Mouse (Mus musculus) erythroblast, adult 5-6 weeks (primary cell): ENCODE measurements around the gene Tut1. TPM values are rescaled to one million over a fixed set of nuclear protein-coding genes. Genes with fewer than 3 reads are reported as not detected.
"Not testable (repeated sequence)": the region's sequence is repeated elsewhere in the genome, so short reads cannot be mapped to it uniquely, and the experiment has no call there.

ENCODE experiments used
- ATAC-seq: replicated peaks from 2 replicates; pipeline ENCODE4 v1.8.0; 2016; ENCODE audit warnings: moderate number of reproducible peaks, mild to moderate bottlenecking, moderate TSS enrichment, inconsistent platforms; ENCODE audit not compliant: poor library complexity, low FRiP score, severe bottlenecking
- total RNA-seq, 2 experiments: library from RNA; stranded (forward) in 1 of 2; stranded (reverse) in 1 of 2; fragments of 150-400 nt in 1 of 2; fragments of 200-764, 138-1000 nt in 1 of 2; gene quantifications; 2 replicates each; pipeline versions ENCODE4 v1.2.3 to v1.2.4; 2015 to 2017; ENCODE audit warnings: low replicate concordance in 2 of 2

The Tut1 gene
- total RNA-seq, 2 experiments from 2014 or later, result 2.3 to 2.7 TPM

- ATAC-seq, result peak; percentile 86
These were observed 12.0 kb upstream of the Tut1 start, which contains the start of gene Mta2 for GRCm38 (mm10) chr19:8941515-8942217. Gene Mta2 (plus strand): TSS chr19:8941875.

- ATAC-seq, result peak; percentile 24
These were observed 11.2 kb upstream of the Tut1 start for GRCm38 (mm10) chr19:8942276-8942964.

- no peak for ATAC-seq
These were observed 10.6 kb upstream of the Tut1 start for GRCm38 (mm10) chr19:8943047-8943446.

GRCm38 (mm10) chr19:8944062-8944461 is 9.6 kb upstream of the Tut1 start:
- ATAC-seq, result no peak

GRCm38 (mm10) chr19:8944750-8945149 is 8.9 kb upstream of the Tut1 start:
- no peak for ATAC-seq

GRCm38 (mm10) chr19:8945251-8945650 is 8.4 kb upstream of the Tut1 start:
- no peak for ATAC-seq

- peak; percentile 78 for ATAC-seq
These were observed 6.7 kb upstream of the Tut1 start for GRCm38 (mm10) chr19:8946929-8947328.

GRCm38 (mm10) chr19:8950190-8950589 is 3.5 kb upstream of the Tut1 start:
- ATAC-seq, result no peak

- no peak for ATAC-seq
These were observed 1.4 kb upstream of the Tut1 start for GRCm38 (mm10) chr19:8952241-8952640.

- no peak for ATAC-seq
These were observed 524 bp downstream of the Tut1 start for GRCm38 (mm10) chr19:8954171-8954570.

- ATAC-seq, result no peak
These were observed 8.6 kb downstream of the Tut1 start for GRCm38 (mm10) chr19:8962256-8962655.

- ATAC-seq, result no peak
These were observed 11.4 kb downstream of the Tut1 start for GRCm38 (mm10) chr19:8965075-8965474.

- ATAC-seq, result no peak
These were observed 12.1 kb downstream of the Tut1 start for GRCm38 (mm10) chr19:8965771-8966170.

- ATAC-seq, result peak; percentile 10
These were observed 12.5 kb downstream of the Tut1 start for GRCm38 (mm10) chr19:8966198-8966589.

- ATAC-seq, result peak; percentile 94
These were observed 13.1 kb downstream of the Tut1 start, which contains the start of gene Eef1g for GRCm38 (mm10) chr19:8966590-8967372. Gene Eef1g (plus strand): TSS chr19:8967041.

GRCm38 (mm10) chr19:8967373-8967743 is 13.7 kb downstream of the Tut1 start:
- no peak for ATAC-seq

- ATAC-seq, result no peak
These were observed 14.2 kb downstream of the Tut1 start for GRCm38 (mm10) chr19:8967893-8968292.

- not testable (repeated sequence) for ATAC-seq
These were observed 18.8 kb downstream of the Tut1 start for GRCm38 (mm10) chr19:8972491-8972890.

- no peak for ATAC-seq
These were observed 21.0 kb downstream of the Tut1 start for GRCm38 (mm10) chr19:8974638-8975037.

GRCm38 (mm10) chr19:8975491-8975890 is 21.8 kb downstream of the Tut1 start:
- no peak for ATAC-seq

- ATAC-seq, result peak; percentile 76
These were observed 22.9 kb downstream of the Tut1 start for GRCm38 (mm10) chr19:8976535-8976934.
